Mouse (Mus musculus) urinary bladder, adult 2 months (tissue): ENCODE results near the gene Lnpep. TPM values are rescaled to one million over a fixed set of nuclear protein-coding genes. Genes with fewer than 3 reads are reported as not detected.

ENCODE experiments used
- DNase-seq: peaks from one replicate; pipeline ENCODE4 v3.0.0; 2022; ENCODE audit warnings: low spot score
- polyA plus RNA-seq: library from polyadenylated mRNA; depleted of rRNA; stranded (reverse); fragments of >200 nt; gene quantifications from 2 replicates; pipeline ENCODE4 v1.2.3, GENCODE M21; 2012

The Lnpep gene
- polyA plus RNA-seq, 1 experiment, result 21.2 TPM

GRCm38 (mm10) chr17:17609523-17609922, 15.3 kb downstream of the Lnpep start:
- DNase-seq, result no peak

- no peak for DNase-seq
These were observed 16.3 kb downstream of the Lnpep start for GRCm38 (mm10) chr17:17608416-17608988.

GRCm38 (mm10) chr17:17604554-17604953, 20.3 kb downstream of the Lnpep start:
- DNase-seq, result no peak

GRCm38 (mm10) chr17:17603609-17604008, 21.2 kb downstream of the Lnpep start:
- no peak for DNase-seq

- DNase-seq, result no peak
These were observed 22.1 kb downstream of the Lnpep start for GRCm38 (mm10) chr17:17602786-17603185.

- DNase-seq, result no peak
These were observed 22.5 kb downstream of the Lnpep start for GRCm38 (mm10) chr17:17602330-17602729.

GRCm38 (mm10) chr17:17600804-17601252, 24.0 kb downstream of the Lnpep start:
- DNase-seq, result peak; percentile 34

GRCm38 (mm10) chr17:17600001-17600400, 24.8 kb downstream of the Lnpep start:
- no peak for DNase-seq

GRCm38 (mm10) chr17:17598355-17598754, 26.5 kb downstream of the Lnpep start:
- no peak for DNase-seq

- DNase-seq, result no peak
These were observed 31.9 kb downstream of the Lnpep start for GRCm38 (mm10) chr17:17592926-17593325.

- no peak for DNase-seq
These were observed 37.4 kb downstream of the Lnpep start for GRCm38 (mm10) chr17:17587333-17588047.

- no peak for DNase-seq
These were observed 39.7 kb downstream of the Lnpep start for GRCm38 (mm10) chr17:17585115-17585514.

GRCm38 (mm10) chr17:17583896-17584295, 41.0 kb downstream of the Lnpep start:
- DNase-seq, result no peak

- DNase-seq, result no peak
These were observed 43.6 kb downstream of the Lnpep start for GRCm38 (mm10) chr17:17581234-17581633.

- no peak for DNase-seq
These were observed 48.5 kb downstream of the Lnpep start for GRCm38 (mm10) chr17:17576399-17576798.

GRCm38 (mm10) chr17:17567071-17567470, 57.8 kb downstream of the Lnpep start:
- no peak for DNase-seq

GRCm38 (mm10) chr17:17548958-17549357, 75.9 kb downstream of the Lnpep start:
- no peak for DNase-seq

GRCm38 (mm10) chr17:17531338-17531737, 93.5 kb downstream of the Lnpep start:
- DNase-seq, result no peak

GRCm38 (mm10) chr17:17516384-17517016, 108.3 kb downstream of the Lnpep start:
- DNase-seq, result no peak

- no peak for DNase-seq
These were observed 118.2 kb downstream of the Lnpep start for GRCm38 (mm10) chr17:17506677-17507076.

GRCm38 (mm10) chr17:17499278-17499677, 125.6 kb downstream of the Lnpep start:
- no peak for DNase-seq

GRCm38 (mm10) chr17:17498848-17499247, 126.0 kb downstream of the Lnpep start:
- DNase-seq, result no peak

- no peak for DNase-seq
These were observed 128.1 kb downstream of the Lnpep start for GRCm38 (mm10) chr17:17496730-17497129.
